Mouse (Mus musculus): ENCODE measurements around the gene Slc40a1. TPM values are rescaled to one million over a fixed set of nuclear protein-coding genes. Genes with fewer than 3 reads are reported as not detected.

Slc40a1 gene
- total and polyA plus RNA-seq, 2 experiments from 2014 or later = 13.9 to 28.7 TPM

DNA sequence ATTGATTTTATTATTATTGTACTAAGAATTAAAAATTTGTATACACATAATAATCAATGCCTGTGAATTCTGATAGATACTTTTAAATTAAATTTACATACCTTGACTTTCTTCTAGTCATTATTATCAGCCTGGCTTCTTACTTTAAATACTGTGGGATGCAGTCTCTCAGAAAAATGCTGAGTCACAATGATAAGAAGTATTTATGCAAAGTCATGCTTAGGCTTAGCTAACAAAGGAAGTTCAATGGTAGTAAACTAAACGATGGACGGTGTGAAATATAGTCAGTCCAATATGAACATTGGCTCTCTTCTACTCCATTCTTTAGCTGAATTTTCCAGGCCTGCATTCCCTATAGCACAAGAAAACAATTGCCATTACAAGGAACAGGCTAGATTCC is 53.1 kb downstream of the Slc40a1 start:
- ATAC-seq = no peak
- H3K9me3 ChIP-seq (ENCODE audit: low read length) = no peaks in the 10 kb centered on the region
- H3K36me3 ChIP-seq (ENCODE audit: insufficient read depth) = no peaks in the 10 kb centered on the region
- no peak overlapping the region for H3K4me2 ChIP-seq (ENCODE audit: low read depth)
- no peaks in the 10 kb centered on the region for H3K27me3 ChIP-seq (ENCODE audit: insufficient read depth, low read length)
- 86% methylated on average over 2 of the region's 2 CpGs for WGBS
- TF ChIP-seq CTCF (IDR thresholded peaks at IDR 0.05; ENCODE audit: low read depth) = no peak
- no peak overlapping the region for H3K4me3 ChIP-seq (ENCODE audit: low read depth, low read length)
- H3K4me1 ChIP-seq (ENCODE audit: insufficient read depth) = no peaks in the 10 kb centered on the region
- H3K27ac ChIP-seq (ENCODE audit: low read depth, low read length) = no peak overlapping the region
- no peak for DNase-seq
- H3K9ac ChIP-seq = no peak overlapping the region

DNA sequence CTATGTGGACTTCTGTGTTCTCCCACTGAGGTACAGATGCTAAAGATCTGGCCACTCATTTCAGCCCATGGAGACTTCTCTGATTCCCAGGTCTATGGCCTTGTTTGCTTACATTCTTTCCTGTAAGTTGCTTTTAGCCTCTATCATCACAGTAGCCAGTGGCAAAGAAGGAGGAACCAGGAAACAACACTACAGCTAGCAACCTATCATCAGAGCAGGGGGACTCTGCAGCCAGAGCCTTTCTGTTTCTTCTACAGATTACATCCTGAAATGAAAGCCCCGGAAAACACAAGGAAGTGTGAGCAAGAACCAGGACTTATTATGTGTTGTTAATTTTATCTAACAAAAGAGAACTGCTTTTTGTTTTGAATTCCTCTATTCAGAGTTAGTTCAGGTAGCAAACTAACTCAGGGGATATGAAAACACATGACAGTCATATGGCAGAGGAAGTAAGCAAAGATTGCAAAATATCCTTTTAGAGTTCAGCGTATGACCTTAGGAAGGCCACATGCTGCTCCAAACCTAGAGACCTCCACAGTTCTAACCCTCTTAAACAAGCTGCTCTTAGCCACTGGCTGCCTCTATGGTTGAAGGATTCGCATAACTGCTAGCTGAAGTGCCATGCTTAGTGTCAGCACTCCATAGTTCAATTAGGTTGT is 57.7 kb downstream of the Slc40a1 start:
- ATAC-seq (no peak), DNase-seq (no peak)
- no peak overlapping the region for H3K4me2 ChIP-seq (ENCODE audit: low read depth)
- no peaks in the 10 kb centered on the region for H3K9me3 ChIP-seq (ENCODE audit: low read length)
- 85% methylated on average over 3 of the region's 3 CpGs for WGBS
- no peak overlapping the region for H3K27ac ChIP-seq (ENCODE audit: low read depth, low read length)
- no peaks in the 10 kb centered on the region for H3K27me3 ChIP-seq (ENCODE audit: insufficient read depth, low read length)
- H3K4me1 ChIP-seq (ENCODE audit: insufficient read depth) = no peaks in the 10 kb centered on the region
- H3K36me3 ChIP-seq (ENCODE audit: insufficient read depth) = no peaks in the 10 kb centered on the region
- no peak overlapping the region for H3K9ac ChIP-seq
- no peak overlapping the region for H3K4me3 ChIP-seq (ENCODE audit: low read depth, low read length)
- no peak for TF ChIP-seq CTCF (IDR thresholded peaks at IDR 0.05; ENCODE audit: low read depth)

DNA sequence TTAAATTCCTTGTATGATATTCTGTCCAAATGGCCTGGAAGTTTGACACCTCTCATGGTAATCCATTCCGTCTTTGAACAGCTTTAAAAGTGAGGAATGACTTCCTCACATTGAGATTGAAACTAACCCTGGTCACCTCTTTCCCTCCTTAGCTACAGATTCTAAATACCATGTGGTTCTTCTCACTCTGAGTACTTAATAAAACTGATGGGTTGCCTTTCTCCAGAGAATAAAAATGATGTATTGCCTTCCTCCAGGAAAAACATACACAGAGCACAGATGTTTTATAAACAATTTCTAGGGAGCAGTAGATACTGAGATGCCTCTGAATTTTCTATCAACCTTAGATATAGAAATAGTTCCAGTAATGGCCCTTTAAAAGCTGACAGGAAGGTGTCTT is 58.3 kb downstream of the Slc40a1 start:
- no peak overlapping the region for H3K4me3 ChIP-seq (ENCODE audit: low read depth, low read length)
- H3K36me3 ChIP-seq (ENCODE audit: insufficient read depth) = no peaks in the 10 kb centered on the region
- no peaks in the 10 kb centered on the region for H3K9me3 ChIP-seq (ENCODE audit: low read length)
- no peaks in the 10 kb centered on the region for H3K4me1 ChIP-seq (ENCODE audit: insufficient read depth)
- no peaks in the 10 kb centered on the region for H3K27me3 ChIP-seq (ENCODE audit: insufficient read depth, low read length)
- H3K9ac ChIP-seq = no peak overlapping the region
- no peak overlapping the region for H3K27ac ChIP-seq (ENCODE audit: low read depth, low read length)
- H3K4me2 ChIP-seq (ENCODE audit: low read depth) = no peak overlapping the region
- WGBS = 84% methylated on average over 1 of the region's 1 CpGs
- DNase-seq (no peak), ATAC-seq (no peak)
- TF ChIP-seq CTCF (IDR thresholded peaks at IDR 0.05; ENCODE audit: low read depth) = no peak

DNA sequence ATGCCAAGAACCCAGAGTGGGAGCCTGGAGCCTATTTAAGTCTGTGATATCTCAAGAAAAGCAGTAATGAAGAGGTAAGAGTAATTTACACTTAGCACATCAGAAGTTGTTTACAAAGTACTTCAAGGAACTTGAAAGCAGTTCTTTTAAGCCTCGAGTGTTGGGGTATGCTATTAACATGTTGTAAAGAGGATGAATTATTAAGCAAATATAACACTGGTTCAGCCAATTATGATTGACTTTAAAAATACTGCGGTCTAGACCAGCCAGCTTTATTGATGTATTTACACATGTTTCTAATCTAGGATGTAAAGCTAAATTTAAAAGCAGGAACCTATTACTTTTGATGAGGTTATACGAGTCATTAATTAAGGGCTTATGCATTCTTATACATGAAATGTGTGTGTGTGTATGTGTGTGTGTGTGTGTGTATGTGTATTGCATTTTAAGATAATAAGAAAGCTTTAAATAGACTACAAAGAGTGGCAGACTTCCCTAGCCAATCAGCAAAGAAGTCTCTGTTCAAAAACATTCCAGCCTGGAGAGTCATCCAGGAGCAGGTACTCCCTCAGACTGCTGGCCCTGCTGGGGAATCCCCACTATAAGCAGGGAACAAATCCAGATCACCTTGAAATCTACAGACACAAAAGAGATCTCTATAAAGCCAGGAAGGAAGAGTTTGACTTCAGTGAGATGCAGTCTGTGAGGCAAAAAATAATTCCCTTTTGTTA is 59.9 kb downstream of the Slc40a1 start:
- Histone ChIP-seq H3K27ac (ENCODE audit: low read depth, low read length) (no peak overlapping the region), H3K9ac (no peak overlapping the region), H3K27me3 (ENCODE audit: insufficient read depth, low read length) (no peaks in the 10 kb centered on the region), H3K36me3 (ENCODE audit: insufficient read depth) (no peaks in the 10 kb centered on the region), H3K9me3 (ENCODE audit: low read length) (no peaks in the 10 kb centered on the region), H3K4me2 (ENCODE audit: low read depth) (no peak overlapping the region), H3K4me3 (ENCODE audit: low read depth, low read length) (no peak overlapping the region), H3K4me1 (ENCODE audit: insufficient read depth) (no peaks in the 10 kb centered on the region)
- 70% methylated on average over 3 of the region's 3 CpGs for WGBS
- ATAC-seq (no peak), DNase-seq (no peak)
- TF ChIP-seq CTCF (IDR thresholded peaks at IDR 0.05; ENCODE audit: low read depth) = no peak

DNA sequence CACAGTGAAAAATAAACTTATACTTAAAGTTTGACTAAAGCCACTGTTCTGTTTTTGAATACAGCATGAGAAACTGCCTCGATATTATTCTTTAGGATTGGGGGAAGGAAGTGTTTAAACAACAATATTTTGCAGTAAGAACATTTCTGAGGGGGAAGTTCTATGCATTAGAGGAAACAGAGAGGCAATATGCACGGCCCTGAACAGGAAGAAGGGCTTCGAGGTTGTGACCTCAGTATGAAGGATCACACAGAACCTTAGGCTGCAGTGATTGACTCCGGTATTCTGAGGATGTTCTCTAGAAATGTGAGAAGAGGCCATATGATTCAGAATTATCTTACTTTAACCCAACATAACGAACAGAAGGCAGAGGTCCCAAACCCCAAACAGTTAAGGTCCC is 60.6 kb downstream of the Slc40a1 start:
- Histone ChIP-seq H3K9ac (no peak overlapping the region), H3K4me1 (ENCODE audit: insufficient read depth) (no peaks in the 10 kb centered on the region), H3K4me2 (ENCODE audit: low read depth) (no peak overlapping the region), H3K4me3 (ENCODE audit: low read depth, low read length) (no peak overlapping the region), H3K36me3 (ENCODE audit: insufficient read depth) (no peaks in the 10 kb centered on the region), H3K27ac (ENCODE audit: low read depth, low read length) (no peak overlapping the region), H3K9me3 (ENCODE audit: low read length) (no peaks in the 10 kb centered on the region), H3K27me3 (ENCODE audit: insufficient read depth, low read length) (no peaks in the 10 kb centered on the region)
- no peak for TF ChIP-seq CTCF (IDR thresholded peaks at IDR 0.05; ENCODE audit: low read depth)
- DNase-seq = no peak
- no peak for ATAC-seq
- 85% methylated on average over 5 of the region's 5 CpGs for WGBS

DNA sequence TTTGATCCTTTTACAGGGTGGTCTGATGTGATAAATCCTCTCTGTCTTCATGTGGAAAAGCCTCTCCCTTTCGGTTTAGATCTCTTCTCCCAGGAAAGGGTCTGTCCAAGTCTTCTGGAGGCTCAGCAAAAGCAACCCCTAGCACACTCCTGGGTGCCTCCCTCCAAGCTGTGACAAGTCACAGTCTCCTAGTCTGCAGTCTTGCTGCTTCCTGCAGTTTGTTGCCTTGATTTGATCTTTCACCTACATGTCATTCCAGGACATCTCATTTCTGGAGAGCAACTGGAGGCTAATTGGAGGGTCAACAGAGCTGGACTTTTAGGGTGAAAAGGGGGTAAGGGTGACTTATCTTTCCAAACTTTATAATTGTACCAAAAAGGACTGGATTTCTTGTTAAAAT is 61.0 kb downstream of the Slc40a1 start:
- Histone ChIP-seq H3K27me3 (ENCODE audit: insufficient read depth, low read length) (no peaks in the 10 kb centered on the region), H3K9ac (no peak overlapping the region), H3K4me3 (ENCODE audit: low read depth, low read length) (no peak overlapping the region), H3K4me2 (ENCODE audit: low read depth) (no peak overlapping the region), H3K27ac (ENCODE audit: low read depth, low read length) (no peak overlapping the region), H3K4me1 (ENCODE audit: insufficient read depth) (no peaks in the 10 kb centered on the region), H3K9me3 (ENCODE audit: low read length) (no peaks in the 10 kb centered on the region), H3K36me3 (ENCODE audit: insufficient read depth) (no peaks in the 10 kb centered on the region)
- 65% methylated on average over 1 of the region's 1 CpGs for WGBS
- no peak for TF ChIP-seq CTCF (IDR thresholded peaks at IDR 0.05; ENCODE audit: low read depth)
- no peak for DNase-seq
- no peak for ATAC-seq

DNA sequence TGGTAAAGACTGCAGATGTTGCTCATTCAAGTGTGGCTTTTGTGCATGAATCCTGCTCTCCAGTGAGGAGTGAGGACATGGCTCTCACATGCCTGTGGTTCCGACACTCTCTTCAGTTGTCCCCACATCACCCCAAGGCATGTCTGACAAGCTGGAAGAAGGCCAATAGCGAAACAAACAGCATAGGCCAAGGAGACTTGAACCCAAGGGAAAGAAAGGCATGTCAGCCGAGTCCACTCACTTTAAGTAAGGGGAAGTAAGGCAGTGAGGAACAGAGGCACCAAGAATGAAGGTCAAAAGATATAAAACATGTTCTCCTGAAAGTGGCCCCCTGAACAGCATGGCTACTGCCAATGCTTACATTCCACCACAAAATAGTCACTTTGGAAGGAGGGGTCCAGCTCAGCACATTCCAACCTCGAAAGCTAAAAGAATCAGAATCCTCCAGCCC is 61.7 kb downstream of the Slc40a1 start:
- no peak for DNase-seq
- Histone ChIP-seq H3K36me3 (ENCODE audit: insufficient read depth) (no peaks in the 10 kb centered on the region), H3K9ac (no peak overlapping the region), H3K4me1 (ENCODE audit: insufficient read depth) (no peaks in the 10 kb centered on the region), H3K4me2 (ENCODE audit: low read depth) (no peak overlapping the region), H3K27ac (ENCODE audit: low read depth, low read length) (no peak overlapping the region), H3K4me3 (ENCODE audit: low read depth, low read length) (no peak overlapping the region), H3K9me3 (ENCODE audit: low read length) (no peaks in the 10 kb centered on the region), H3K27me3 (ENCODE audit: insufficient read depth, low read length) (no peaks in the 10 kb centered on the region)
- WGBS = 60% methylated on average over 4 of the region's 4 CpGs
- ATAC-seq = no peak
- TF ChIP-seq CTCF (IDR thresholded peaks at IDR 0.05; ENCODE audit: low read depth) = no peak
